Mouse (Mus musculus) layer of hippocampus, postnatal 14 days (tissue): ENCODE measurements around the gene Hexa. TPM values are rescaled to one million over a fixed set of nuclear protein-coding genes. Genes with fewer than 3 reads are reported as not detected.

Experiments
- DNase-seq, 2 experiments: peaks; one replicate each; pipeline ENCODE4 v3.0.0; 2021 to 2022; ENCODE audit warnings: low spot score in 2 of 2, mixed read lengths in 1 of 2
- long read RNA-seq, 2 experiments: library from polyadenylated mRNA; stranded (forward); transcript quantifications; one replicate each; pipeline ENCODE4 v2.0.0; 2021
- total RNA-seq, 2 experiments: library from RNA; stranded (reverse); gene quantifications; 2 replicates each; pipeline ENCODE4 v1.2.3; 2021

Hexa gene
- 10 to 100 TPM; 32.6 to 39.1 TPM for total RNA-seq
- long read RNA-seq, experiment 1, transcript Hexa-201 (14 exons, 1,996 nt), result major isoform, 38 of 46 reads
- long read RNA-seq, experiment 1, partial matches to known transcripts, result 3 of 46 reads
- long read RNA-seq, experiment 1, other reads (novel, unspliced or antisense), result 5 of 46 reads
- long read RNA-seq, experiment 2, transcript Hexa-201 (14 exons, 1,996 nt), result major isoform, 54 of 74 reads
- long read RNA-seq, experiment 2, partial matches to known transcripts, result 8 of 74 reads
- long read RNA-seq, experiment 2, other reads (novel, unspliced or antisense), result 12 of 74 reads

GRCm38 (mm10) chr9:59539441-59540137, at the start of gene Hexa, which contains the start of gene Tmem202:
Gene Hexa, plus strand, starts transcription at chr9:59539540.
Gene Tmem202, minus strand, starts transcription at chr9:59539847.
- peak; percentile 71 to 78 for DNase-seq

DNA sequence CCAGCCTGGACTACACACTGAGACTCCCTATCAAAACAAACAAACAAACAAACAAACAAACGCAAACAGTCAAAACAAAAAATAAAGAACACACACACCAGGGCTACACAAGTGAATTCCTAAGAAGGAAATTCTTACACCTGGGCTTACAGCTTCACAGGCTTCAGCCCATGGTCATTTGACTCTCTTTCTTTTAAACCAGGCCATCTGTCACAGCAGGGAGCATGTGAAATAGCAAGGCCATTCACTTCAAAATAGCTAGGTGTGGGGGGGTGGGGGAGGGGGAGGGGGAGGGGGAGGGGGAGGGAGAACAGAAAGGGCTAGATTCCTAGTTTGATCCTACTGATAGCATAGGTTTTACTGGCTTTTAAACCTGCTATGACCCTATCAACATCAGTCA, 31.2 kb upstream of the Hexa start:
- DNase-seq, result no peak

DNA sequence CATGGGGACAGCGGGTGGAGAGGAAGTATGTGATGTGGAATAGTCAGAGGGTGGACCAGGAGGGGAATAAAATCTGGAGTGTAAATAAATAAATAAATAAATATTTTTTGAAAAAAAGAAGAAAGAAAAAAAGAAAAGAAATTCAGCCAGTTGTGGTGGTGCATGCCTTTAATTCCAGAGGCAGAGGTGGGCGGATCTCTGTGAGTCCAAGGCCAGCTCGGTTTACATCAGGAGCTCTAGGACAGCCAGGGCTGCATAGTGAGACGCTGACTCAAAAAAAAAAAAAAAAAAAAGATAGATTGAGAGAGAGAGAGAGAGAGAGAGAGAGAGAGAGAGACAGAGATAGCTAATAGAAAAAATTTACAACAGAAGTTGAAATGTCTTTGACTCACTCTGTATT, 27.0 kb upstream of the Hexa start:
- DNase-seq, result no peak

- no peak for DNase-seq
Measured at GRCm38 (mm10) chr9:59515069-59515468, 24.3 kb upstream of the Hexa start.

DNA sequence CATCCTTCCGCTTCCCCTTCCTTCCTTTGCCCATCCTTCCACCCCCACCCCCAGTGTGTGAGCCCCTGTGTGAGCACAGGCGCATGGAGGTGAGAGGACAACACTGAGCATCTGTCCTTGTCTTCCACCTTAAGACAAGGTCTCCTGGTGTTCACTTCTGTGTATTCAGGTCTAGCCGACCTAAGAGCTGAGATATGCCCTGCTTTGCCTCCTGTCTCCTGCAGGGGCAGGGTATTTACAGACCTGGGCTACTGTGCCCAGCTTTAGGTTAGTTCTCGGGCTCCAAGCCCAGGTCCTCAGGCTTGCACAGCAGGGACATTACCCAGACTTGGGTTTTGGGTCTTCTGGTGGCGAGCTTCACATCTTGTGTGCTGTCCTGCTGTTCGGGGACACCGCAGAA, 22.2 kb upstream of the Hexa start:
- DNase-seq, result no peak

DNA sequence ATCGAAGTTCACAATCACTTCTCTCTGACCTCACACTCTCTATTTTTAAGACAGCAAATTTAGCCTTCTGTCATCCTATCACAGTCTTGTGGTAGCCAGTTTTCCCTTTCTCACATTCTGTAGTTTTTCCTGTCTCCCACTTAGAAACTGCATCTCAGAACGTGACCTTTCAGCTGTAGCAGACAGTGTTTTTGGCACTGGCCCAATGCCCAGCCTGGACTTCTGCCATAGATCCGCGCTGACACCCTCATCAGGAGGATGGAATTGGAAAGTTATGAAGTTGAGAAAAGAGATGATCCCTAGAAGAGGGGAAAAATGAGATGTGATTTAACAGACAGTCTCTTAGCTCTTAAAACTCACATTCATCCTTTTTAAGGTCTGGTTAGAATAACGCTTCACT, 20.4 kb upstream of the Hexa start:
- DNase-seq, result no peak

GRCm38 (mm10) chr9:59519396-59519795, 19.9 kb upstream of the Hexa start:
- DNase-seq, result no peak

GRCm38 (mm10) chr9:59522906-59523305, 16.4 kb upstream of the Hexa start:
- DNase-seq, result no peak

GRCm38 (mm10) chr9:59526727-59527126, 12.6 kb upstream of the Hexa start:
- DNase-seq, result no peak

- DNase-seq, result no peak
Measured at GRCm38 (mm10) chr9:59527580-59527979, 11.8 kb upstream of the Hexa start.

DNA sequence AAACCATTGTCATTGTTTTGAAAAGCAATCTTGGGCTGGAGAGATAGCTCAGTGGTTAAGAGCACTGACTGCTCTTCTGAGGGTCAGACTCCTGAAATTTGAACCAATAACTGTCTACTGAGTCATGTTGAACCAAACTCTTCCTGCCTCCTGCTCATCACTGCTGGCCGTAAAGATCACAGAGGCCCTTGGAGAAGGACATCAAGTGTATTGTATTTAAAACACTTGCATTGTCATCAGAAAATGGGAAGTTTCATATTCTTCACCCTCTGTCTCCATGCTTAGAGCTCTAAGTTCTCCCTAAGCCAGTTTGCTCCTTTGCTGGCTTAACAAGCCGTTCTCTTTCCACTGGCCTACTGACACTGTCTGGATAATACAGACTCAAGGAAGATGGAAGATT, 11.1 kb upstream of the Hexa start:
- no peak for DNase-seq

- DNase-seq, result no peak
Measured at GRCm38 (mm10) chr9:59531645-59532044, 7.7 kb upstream of the Hexa start.

DNA sequence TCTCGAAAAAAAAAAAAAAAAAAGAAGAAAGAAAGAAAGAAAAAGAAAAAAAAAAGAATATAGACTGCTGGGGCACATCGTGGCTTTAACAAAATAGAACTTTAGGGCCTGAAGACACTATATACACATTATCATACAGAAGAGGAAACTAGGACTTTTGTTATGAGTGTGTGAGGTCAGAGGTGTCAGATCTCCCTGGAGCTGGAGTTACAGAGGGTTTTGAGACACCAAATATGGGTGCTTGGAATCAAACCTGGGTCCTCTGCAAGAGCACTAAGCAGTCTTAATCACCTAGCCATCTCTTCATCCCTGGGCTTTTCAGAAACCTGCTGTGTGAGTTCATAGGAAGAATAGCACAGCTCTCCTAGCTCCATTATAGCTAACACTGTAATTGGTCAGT, 5.9 kb upstream of the Hexa start:
- no peak for DNase-seq

GRCm38 (mm10) chr9:59533889-59534288, 5.5 kb upstream of the Hexa start:
- DNase-seq, result no peak

DNA sequence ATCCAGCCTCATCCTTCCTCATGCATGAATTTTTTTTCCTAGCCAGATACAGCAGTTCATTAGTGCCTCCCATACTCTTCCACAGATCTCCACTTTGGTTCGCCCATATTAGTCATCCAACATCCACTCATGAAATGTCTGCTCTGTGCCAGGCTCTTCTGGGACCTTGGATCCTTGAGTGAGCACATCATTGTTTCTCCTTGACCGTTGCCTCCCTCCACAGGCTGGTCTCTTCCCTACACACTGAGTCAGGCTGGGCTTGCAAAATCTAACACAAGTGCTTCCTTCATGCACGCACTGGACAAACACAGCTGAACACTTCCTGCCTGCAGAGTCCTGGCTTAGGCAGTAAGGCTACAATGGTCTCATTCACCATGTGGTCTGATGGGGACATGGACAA, 1.7 kb upstream of the Hexa start:
- no peak for DNase-seq

GRCm38 (mm10) chr9:59541617-59542016, 2.3 kb downstream of the Hexa start:
- no peak for DNase-seq

GRCm38 (mm10) chr9:59542766-59543324, 3.5 kb downstream of the Hexa start:
- DNase-seq, result no peak

DNA sequence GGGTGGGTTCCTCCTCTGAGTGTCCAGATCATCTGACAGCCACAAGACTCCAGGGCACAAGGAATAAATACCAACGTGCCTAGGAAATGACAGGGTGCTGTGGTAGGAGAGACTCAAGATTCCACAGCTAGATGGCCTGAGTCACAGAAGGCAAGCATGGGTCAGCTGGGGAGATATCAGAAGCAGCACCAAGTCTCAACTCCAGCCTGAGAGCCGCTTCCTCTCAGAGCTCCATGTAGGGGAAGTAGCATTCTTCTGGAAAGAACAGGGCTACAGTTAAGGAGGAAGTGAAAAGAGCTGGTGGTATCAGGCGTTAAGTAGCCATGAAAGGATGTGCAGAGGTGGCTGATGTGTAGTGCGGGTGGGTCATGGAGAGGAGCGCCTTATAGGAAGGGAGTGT, 5.4 kb downstream of the Hexa start:
- no peak for DNase-seq

DNA sequence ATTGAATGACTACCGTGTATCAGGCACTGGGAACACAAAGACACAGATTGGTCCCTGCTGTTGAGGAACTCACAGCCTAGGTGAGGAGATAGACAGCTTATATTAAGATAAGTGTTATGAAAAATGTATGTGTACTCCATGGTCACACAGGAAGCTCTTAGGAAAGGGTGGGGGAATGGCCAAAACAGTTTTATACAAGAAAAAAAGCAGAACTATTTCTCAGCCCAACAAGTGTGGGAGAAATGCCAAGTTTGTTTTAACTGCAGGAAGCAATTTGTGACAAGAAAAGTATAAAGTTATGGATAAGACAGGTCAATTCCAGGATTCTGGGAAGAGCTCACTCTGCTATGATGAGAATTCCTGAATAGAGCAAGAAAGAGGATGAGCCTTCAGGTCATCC, 8.5 kb downstream of the Hexa start:
- DNase-seq, result no peak

GRCm38 (mm10) chr9:59548961-59549487, 9.7 kb downstream of the Hexa start:
- DNase-seq, result no peak

GRCm38 (mm10) chr9:59550077-59550476, 10.7 kb downstream of the Hexa start:
- DNase-seq, result no peak

- DNase-seq, result no peak
Measured at GRCm38 (mm10) chr9:59551017-59551416, 11.7 kb downstream of the Hexa start.
